Mouse (Mus musculus): Measurements from ENCODE around the gene Dad1. TPM values are rescaled to one million over a fixed set of nuclear protein-coding genes. Genes with fewer than 3 reads are reported as not detected.

Gene Dad1
- total and polyA plus RNA-seq, 3 experiments, result 17.0 to 226 (median 115) TPM

- DNase-seq (ENCODE audit: low spot score), result no peak
- TF ChIP-seq GATA2 (IDR thresholded peaks at IDR 0.05; ENCODE audit: borderline replicate concordance, low read depth, low read length) (no peak), CTCF (IDR thresholded peaks at IDR 0.05; ENCODE audit: low read depth, low read length) (no peak), TAL1 (conservative IDR thresholded peaks at IDR 0.05; ENCODE audit: low read depth, low read length) (no peak), POLR2AphosphoS5 (IDR thresholded peaks at IDR 0.05; ENCODE audit: insufficient replicate concordance, low read depth, low read length) (no peak), GATA1 (IDR thresholded peaks at IDR 0.05; ENCODE audit: borderline replicate concordance, low read length) (no peak)
- Histone ChIP-seq H3K4me1 (ENCODE audit: insufficient read depth, low read depth, low read length) (peaks cover 7% of the 10 kb centered on the region; the same call in 1 of the 2 replicates), H3K9me3 (replicated peaks) (no peaks in the 10 kb centered on the region), H3K4me3 (ENCODE audit: low read depth, low read length) (no peak overlapping the region), H3K27me3 (ENCODE audit: insufficient read depth, low read length) (peaks cover 18% of the 10 kb centered on the region), H3K36me3 (replicated peaks) (peaks cover 15% of the 10 kb centered on the region)
- ATAC-seq (ENCODE audit: extremely low read depth, insufficient number of reproducible peaks, low FRiP score, poor library complexity, severe bottlenecking), result no peak
Observed at GRCm38 (mm10) chr14:54271976-54272606, 18.2 kb upstream of the Dad1 start.

GRCm38 (mm10) chr14:54270413-54270812, 16.5 kb upstream of the Dad1 start:
- Histone ChIP-seq H3K9me3 (replicated peaks) (no peaks in the 10 kb centered on the region), H3K27me3 (ENCODE audit: insufficient read depth, low read length) (peaks cover 8% of the 10 kb centered on the region), H3K4me3 (ENCODE audit: low read depth, low read length) (no peak overlapping the region), H3K4me1 (ENCODE audit: insufficient read depth, low read depth, low read length) (peaks cover 7% of the 10 kb centered on the region; the same call in 1 of the 2 replicates), H3K36me3 (replicated peaks) (peaks cover 25% of the 10 kb centered on the region)
- ATAC-seq (ENCODE audit: extremely low read depth, insufficient number of reproducible peaks, low FRiP score, poor library complexity, severe bottlenecking) (no peak), DNase-seq (ENCODE audit: low spot score) (no peak)
- no peak for TF ChIP-seq GATA1 (IDR thresholded peaks at IDR 0.05; ENCODE audit: borderline replicate concordance, low read length)
- TF ChIP-seq CTCF (IDR thresholded peaks at IDR 0.05; ENCODE audit: low read depth, low read length), result no peak
- no peak for TF ChIP-seq TAL1 (conservative IDR thresholded peaks at IDR 0.05; ENCODE audit: low read depth, low read length)
- no peak for TF ChIP-seq GATA2 (IDR thresholded peaks at IDR 0.05; ENCODE audit: borderline replicate concordance, low read depth, low read length)
- no peak for TF ChIP-seq POLR2AphosphoS5 (IDR thresholded peaks at IDR 0.05; ENCODE audit: insufficient replicate concordance, low read depth, low read length)

GRCm38 (mm10) chr14:54269566-54269965, 15.7 kb upstream of the Dad1 start:
- ATAC-seq (ENCODE audit: extremely low read depth, insufficient number of reproducible peaks, low FRiP score, poor library complexity, severe bottlenecking), result no peak
- DNase-seq (ENCODE audit: low spot score), result no peak
- peaks cover 29% of the 10 kb centered on the region for H3K36me3 ChIP-seq (replicated peaks)
- peaks cover 7% of the 10 kb centered on the region; the same call in 1 of the 2 replicates for H3K4me1 ChIP-seq (ENCODE audit: insufficient read depth, low read depth, low read length)
- H3K9me3 ChIP-seq (replicated peaks), result no peaks in the 10 kb centered on the region
- H3K4me3 ChIP-seq (ENCODE audit: low read depth, low read length), result no peak overlapping the region
- TF ChIP-seq GATA1 (IDR thresholded peaks at IDR 0.05; ENCODE audit: borderline replicate concordance, low read length) (no peak), POLR2AphosphoS5 (IDR thresholded peaks at IDR 0.05; ENCODE audit: insufficient replicate concordance, low read depth, low read length) (no peak), GATA2 (IDR thresholded peaks at IDR 0.05; ENCODE audit: borderline replicate concordance, low read depth, low read length) (no peak), TAL1 (conservative IDR thresholded peaks at IDR 0.05; ENCODE audit: low read depth, low read length) (no peak), CTCF (IDR thresholded peaks at IDR 0.05; ENCODE audit: low read depth, low read length) (no peak)
- peaks cover 8% of the 10 kb centered on the region for H3K27me3 ChIP-seq (ENCODE audit: insufficient read depth, low read length)

GRCm38 (mm10) chr14:54267966-54268365, 14.1 kb upstream of the Dad1 start:
- no peak for ATAC-seq (ENCODE audit: extremely low read depth, insufficient number of reproducible peaks, low FRiP score, poor library complexity, severe bottlenecking)
- Histone ChIP-seq H3K9me3 (replicated peaks) (no peaks in the 10 kb centered on the region), H3K36me3 (replicated peaks) (peaks cover 40% of the 10 kb centered on the region), H3K27me3 (ENCODE audit: insufficient read depth, low read length) (peaks cover 4% of the 10 kb centered on the region; the same call in 1 of the 2 replicates), H3K4me1 (ENCODE audit: insufficient read depth, low read depth, low read length) (peaks cover 7% of the 10 kb centered on the region; the same call in 1 of the 2 replicates), H3K4me3 (ENCODE audit: low read depth, low read length) (no peak overlapping the region)
- TF ChIP-seq POLR2AphosphoS5 (IDR thresholded peaks at IDR 0.05; ENCODE audit: insufficient replicate concordance, low read depth, low read length), result no peak
- no peak for DNase-seq (ENCODE audit: low spot score)

GRCm38 (mm10) chr14:54265951-54266350, 12.0 kb upstream of the Dad1 start:
- TF ChIP-seq GATA1 (IDR thresholded peaks at IDR 0.05; ENCODE audit: borderline replicate concordance, low read length), result no peak
- TF ChIP-seq POLR2AphosphoS5 (IDR thresholded peaks at IDR 0.05; ENCODE audit: insufficient replicate concordance, low read depth, low read length), result no peak
- TF ChIP-seq TAL1 (conservative IDR thresholded peaks at IDR 0.05; ENCODE audit: low read depth, low read length), result no peak
- no peak for TF ChIP-seq CTCF (IDR thresholded peaks at IDR 0.05; ENCODE audit: low read depth, low read length)
- no peak for TF ChIP-seq GATA2 (IDR thresholded peaks at IDR 0.05; ENCODE audit: borderline replicate concordance, low read depth, low read length)
- no peak for ATAC-seq (ENCODE audit: extremely low read depth, insufficient number of reproducible peaks, low FRiP score, poor library complexity, severe bottlenecking)
- H3K4me3 ChIP-seq (ENCODE audit: low read depth, low read length), result no peak overlapping the region
- DNase-seq (ENCODE audit: low spot score), result no peak
- peaks cover 7% of the 10 kb centered on the region; the same call in 1 of the 2 replicates for H3K4me1 ChIP-seq (ENCODE audit: insufficient read depth, low read depth, low read length)
- peaks cover 46% of the 10 kb centered on the region for H3K36me3 ChIP-seq (replicated peaks)
- no peaks in the 10 kb centered on the region for H3K27me3 ChIP-seq (ENCODE audit: insufficient read depth, low read length)
- no peaks in the 10 kb centered on the region for H3K9me3 ChIP-seq (replicated peaks)

- DNase-seq (ENCODE audit: low spot score), result no peak
- Histone ChIP-seq H3K36me3 (replicated peaks) (peaks cover 46% of the 10 kb centered on the region), H3K27me3 (ENCODE audit: insufficient read depth, low read length) (no peaks in the 10 kb centered on the region), H3K9me3 (replicated peaks) (no peaks in the 10 kb centered on the region), H3K4me3 (ENCODE audit: low read depth, low read length) (no peak overlapping the region), H3K4me1 (ENCODE audit: insufficient read depth, low read depth, low read length) (peaks cover 13% of the 10 kb centered on the region)
- TF ChIP-seq GATA1 (IDR thresholded peaks at IDR 0.05; ENCODE audit: borderline replicate concordance, low read length), result no peak
- TF ChIP-seq CTCF (IDR thresholded peaks at IDR 0.05; ENCODE audit: low read depth, low read length), result no peak
- no peak for ATAC-seq (ENCODE audit: extremely low read depth, insufficient number of reproducible peaks, low FRiP score, poor library complexity, severe bottlenecking)
Observed at GRCm38 (mm10) chr14:54265093-54265492, 11.2 kb upstream of the Dad1 start.

Data from G1E (cell line).